Mouse (Mus musculus) hindbrain, postnatal 0 days (tissue): ENCODE data around the gene Rasl2-9. TPM values are rescaled to one million over a fixed set of nuclear protein-coding genes. Genes with fewer than 3 reads are reported as not detected.

Source experiments
- ATAC-seq: fragments of 200-750 bp; cut with Nextera tagmentation; 2 replicates; pipeline ENCODE4 v1.8.0; 2017; ENCODE audit warnings: mild to moderate bottlenecking, moderate TSS enrichment, moderate library complexity
- DNase-seq: peaks from one replicate; pipeline ENCODE4 v3.0.0-alpha.2; 2015; ENCODE audit warnings: low spot score
- H3K27ac ChIP-seq: fragments of 300-500 bp; sonication (generic); 2 replicates; pipeline ENCODE4 v1.5.1; 2014; ENCODE audit warnings: mild to moderate bottlenecking
- H3K27me3 ChIP-seq: fragments of 300-500 bp; sonication (generic); 2 replicates; pipeline ENCODE4 v1.6.1; 2014; ENCODE audit warnings: low read length, mixed read lengths; ENCODE audit not compliant: insufficient read depth
- H3K36me3 ChIP-seq: fragments of 300-500 bp; sonication (generic); 2 replicates; pipeline ENCODE4 v1.6.1; 2014; ENCODE audit warnings: low read length, mixed read lengths; ENCODE audit not compliant: insufficient read depth
- H3K4me1 ChIP-seq: fragments of 300-500 bp; sonication (generic); 2 replicates; pipeline ENCODE4 v1.6.1; 2014; ENCODE audit warnings: antibody characterized with exemption, low read length, mixed read lengths; ENCODE audit not compliant: insufficient read depth
- H3K4me2 ChIP-seq: fragments of 300-500 bp; sonication (generic); 2 replicates; pipeline ENCODE4 v1.6.1; 2014; ENCODE audit warnings: low read depth, mild to moderate bottlenecking, low read length, moderate library complexity, mixed read lengths
- H3K4me3 ChIP-seq: fragments of 300-500 bp; sonication (generic); 2 replicates; pipeline ENCODE4 v1.5.1; 2014; ENCODE audit warnings: low read length
- H3K9ac ChIP-seq: fragments of 300-500 bp; sonication (generic); replicated peaks from 2 replicates; pipeline ENCODE4 v1.6.1; 2014; ENCODE audit warnings: mild to moderate bottlenecking, low read length, moderate library complexity, mixed read lengths
- H3K9me3 ChIP-seq: fragments of 300-500 bp; sonication (generic); 2 replicates; pipeline ENCODE4 v1.6.1; 2016; ENCODE audit warnings: low read length, mixed read lengths
- CTCF ChIP-seq: IDR thresholded peaks from 2 replicates; pipeline ENCODE4 v1.5.1; 2016; ENCODE audit warnings: antibody characterized with exemption, control low read depth, low read depth
- WGBS: fragments of 180-500 bp; shearing (Covaris S2); extraction: QIAGEN DNeasy Blood & Tissue Kit; methylation state at CpG from one replicate; pipeline ENCODE4 v1.1.7; 2014; 5-methylcytosine and 5-hydroxymethylcytosine counted together
- polyA plus RNA-seq: library from polyadenylated mRNA; unstranded; fragments of >200 nt; fragmentation: Nextera tagmentation; extraction: Ambion mirVana; gene quantifications from 2 replicates; pipeline ENCODE4 v1.2.1, GENCODE M21; 2015
- total RNA-seq: library from RNA; depleted of rRNA; stranded (reverse); fragments of >200 nt; gene quantifications from 2 replicates; pipeline ENCODE4 v1.2.3, GENCODE M21; 2014

The Rasl2-9 gene
- total and polyA plus RNA-seq, 2 experiments from 2014 or later = 1.2 TPM; not detected in 1

GRCm38 (mm10) chr7:5091008-5091728 lies 34.6 kb downstream of the Rasl2-9 start:
- Histone ChIP-seq H3K36me3 (peaks cover 29% of the 10 kb centered on the region), H3K9ac (no peak overlapping the region), H3K4me3 (no peak overlapping the region), H3K4me2 (no peak overlapping the region), H3K4me1 (no peaks in the 10 kb centered on the region), H3K9me3 (no peaks in the 10 kb centered on the region), H3K27ac (no peak overlapping the region), H3K27me3 (no peaks in the 10 kb centered on the region)
- DNase-seq = no peak
- WGBS = 93% methylated on average over 15 of the region's 15 CpGs
- ATAC-seq = no peak
- no peak for TF ChIP-seq CTCF

GRCm38 (mm10) chr7:5089853-5090252 lies 35.9 kb downstream of the Rasl2-9 start:
- no peak overlapping the region for H3K9ac ChIP-seq
- H3K9me3 ChIP-seq = no peaks in the 10 kb centered on the region
- no peak overlapping the region for H3K27ac ChIP-seq
- no peaks in the 10 kb centered on the region for H3K27me3 ChIP-seq
- ATAC-seq (no peak), DNase-seq (no peak)
- H3K4me1 ChIP-seq = no peaks in the 10 kb centered on the region
- peaks cover 16% of the 10 kb centered on the region for H3K36me3 ChIP-seq
- H3K4me2 ChIP-seq = no peak overlapping the region
- no peak overlapping the region for H3K4me3 ChIP-seq
- TF ChIP-seq CTCF = no peak
- 96% methylated on average over 15 of the region's 15 CpGs for WGBS

GRCm38 (mm10) chr7:5087886-5088285 lies 37.9 kb downstream of the Rasl2-9 start:
- Histone ChIP-seq H3K27me3 (no peaks in the 10 kb centered on the region), H3K27ac (no peak overlapping the region), H3K4me3 (no peak overlapping the region), H3K36me3 (peaks cover 8% of the 10 kb centered on the region; the same call in 1 of the 2 replicates), H3K4me1 (no peaks in the 10 kb centered on the region), H3K9ac (no peak overlapping the region), H3K9me3 (no peaks in the 10 kb centered on the region), H3K4me2 (no peak overlapping the region)
- ATAC-seq (no peak), DNase-seq (no peak)
- WGBS = 72% methylated on average over 4 of the region's 4 CpGs
- no peak for TF ChIP-seq CTCF

GRCm38 (mm10) chr7:5086921-5087440 lies 38.8 kb downstream of the Rasl2-9 start:
- no peak overlapping the region for H3K4me2 ChIP-seq
- no peak overlapping the region for H3K4me3 ChIP-seq
- no peaks in the 10 kb centered on the region for H3K9me3 ChIP-seq
- 61% methylated on average over 5 of the region's 5 CpGs for WGBS
- DNase-seq (no peak), ATAC-seq (no peak)
- peaks cover 8% of the 10 kb centered on the region; the same call in 1 of the 2 replicates for H3K36me3 ChIP-seq
- TF ChIP-seq CTCF = no peak
- H3K4me1 ChIP-seq = peaks cover under 1% of the 10 kb centered on the region; the same call in 1 of the 2 replicates
- no peak overlapping the region for H3K9ac ChIP-seq
- no peaks in the 10 kb centered on the region for H3K27me3 ChIP-seq
- H3K27ac ChIP-seq = no peak overlapping the region

- H3K4me3 ChIP-seq = no peak overlapping the region
- no peak for TF ChIP-seq CTCF
- H3K9me3 ChIP-seq = no peaks in the 10 kb centered on the region
- ATAC-seq = no peak
- H3K36me3 ChIP-seq = peaks cover 8% of the 10 kb centered on the region; the same call in 1 of the 2 replicates
- H3K9ac ChIP-seq = no peak overlapping the region
- no peaks in the 10 kb centered on the region for H3K27me3 ChIP-seq
- H3K4me1 ChIP-seq = peaks cover 11% of the 10 kb centered on the region
- no peak for DNase-seq
- WGBS = 88% methylated on average over 1 of the region's 1 CpGs
- no peak overlapping the region for H3K27ac ChIP-seq
- H3K4me2 ChIP-seq = no peak overlapping the region
Observed at GRCm38 (mm10) chr7:5085512-5085911, 40.2 kb downstream of the Rasl2-9 start.

- H3K4me3 ChIP-seq = no peak overlapping the region
- H3K4me1 ChIP-seq = peaks cover 11% of the 10 kb centered on the region
- no peak for TF ChIP-seq CTCF
- H3K27me3 ChIP-seq = no peaks in the 10 kb centered on the region
- 94% methylated on average over 18 of the region's 18 CpGs for WGBS
- H3K4me2 ChIP-seq = no peak overlapping the region
- DNase-seq (no peak), ATAC-seq (no peak)
- no peak overlapping the region for H3K9ac ChIP-seq
- H3K27ac ChIP-seq = no peak overlapping the region
- H3K36me3 ChIP-seq = 0 out of 2 replicates have a peak, but pooled peaks cover 2% of the 10 kb centered on the region
- H3K9me3 ChIP-seq = no peaks in the 10 kb centered on the region
Observed at GRCm38 (mm10) chr7:5083325-5084105, 42.2 kb downstream of the Rasl2-9 start.
